Mouse (Mus musculus): ENCODE data around the gene Arpp19.
A peak's percentile ranks its signal among the peaks of the same experiment; 100 is the strongest.

Gene Arpp19

DNA sequence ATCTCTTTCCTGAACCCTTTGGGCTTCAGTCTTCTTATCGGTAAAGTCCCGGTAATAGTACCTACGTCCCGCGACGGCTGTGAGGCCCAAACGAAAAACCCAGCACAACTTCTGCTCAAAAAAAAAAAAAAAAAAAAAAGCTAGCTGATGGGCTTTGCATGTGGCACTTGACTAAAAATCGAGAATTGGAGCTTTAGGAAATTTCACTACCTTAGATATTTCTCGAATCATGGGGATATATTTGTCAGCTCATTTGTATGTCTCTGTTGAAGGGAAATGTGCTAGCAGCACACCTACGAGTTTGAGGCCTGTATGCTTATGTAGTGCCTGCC, 909 bp downstream of the Arpp19 start:
- no peak for DNase-seq (ENCODE audit: low read depth, low spot score)

DNA sequence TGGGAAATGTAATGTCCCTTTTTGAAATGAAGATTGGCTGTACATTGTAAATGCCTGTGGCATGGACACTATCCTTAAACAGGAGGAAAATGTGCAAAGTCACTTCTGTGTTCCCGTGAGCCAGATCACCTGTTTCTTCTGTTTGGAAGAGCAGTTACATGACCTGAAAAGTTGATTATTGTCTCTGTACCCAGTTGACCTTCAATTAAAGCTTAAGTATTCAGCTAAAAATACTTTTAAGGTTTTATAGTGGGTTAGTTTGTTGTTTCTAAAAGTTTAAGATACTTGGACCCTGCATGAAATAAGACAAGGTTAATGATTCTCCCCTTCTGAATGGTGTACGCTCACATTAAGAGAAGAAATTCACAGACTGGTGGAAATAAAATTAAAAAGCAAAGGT, 3.2 kb downstream of the Arpp19 start:
- no peak for DNase-seq (ENCODE audit: low read depth, low spot score)

DNA sequence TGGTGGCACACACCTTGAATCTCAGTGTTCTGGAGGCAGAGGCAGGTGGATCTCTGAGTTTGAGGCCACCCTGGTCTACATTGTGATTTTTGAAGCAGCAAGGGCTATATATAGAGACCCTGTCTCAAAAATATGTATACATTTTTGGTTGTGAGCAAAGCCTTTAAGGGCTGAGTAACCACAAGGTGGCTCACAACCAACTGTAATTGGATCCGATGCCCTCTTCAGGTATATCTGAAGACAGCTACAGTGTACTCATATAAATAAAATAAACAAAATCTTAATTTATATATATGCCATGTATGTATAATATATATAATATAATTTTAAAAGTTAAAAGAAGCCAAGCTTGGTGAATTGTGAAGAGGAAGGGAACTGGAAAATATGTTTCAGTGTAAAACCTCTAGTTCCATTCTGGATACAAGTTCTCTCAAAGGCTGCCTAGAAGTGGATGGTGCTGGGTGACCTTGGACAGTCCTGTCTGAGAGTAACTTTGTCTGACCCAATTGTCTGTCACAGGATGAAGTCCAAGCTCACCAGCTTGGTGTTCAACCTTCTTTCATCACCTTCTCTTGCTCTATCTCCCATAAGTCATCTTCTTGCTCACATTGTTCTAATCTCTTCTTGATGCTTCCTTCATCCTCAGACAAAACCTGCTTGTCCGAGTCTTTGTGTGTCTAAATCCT, 4.6 kb downstream of the Arpp19 start:
- no peak for DNase-seq (ENCODE audit: low read depth, low spot score)

DNA sequence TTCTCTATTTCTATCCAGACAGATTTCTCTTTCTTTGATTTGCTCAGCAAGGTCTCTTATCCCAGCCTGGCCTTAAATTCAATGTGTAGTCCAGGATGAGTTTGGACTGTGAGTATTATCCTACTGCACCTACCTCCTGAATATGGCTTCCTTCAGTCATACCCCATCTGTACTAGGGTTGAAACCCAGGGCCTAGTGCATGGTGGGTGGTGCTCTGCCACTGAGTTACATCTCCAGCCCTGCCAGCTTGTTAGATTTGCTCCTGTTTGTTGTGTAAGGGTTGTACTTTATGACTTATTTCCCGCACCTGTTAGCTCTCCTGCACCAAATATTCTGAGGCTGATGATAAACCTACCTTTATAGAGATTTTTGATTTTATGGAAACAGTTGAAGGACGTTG, 5.8 kb downstream of the Arpp19 start:
- DNase-seq (ENCODE audit: low read depth, low spot score): no peak

DNA sequence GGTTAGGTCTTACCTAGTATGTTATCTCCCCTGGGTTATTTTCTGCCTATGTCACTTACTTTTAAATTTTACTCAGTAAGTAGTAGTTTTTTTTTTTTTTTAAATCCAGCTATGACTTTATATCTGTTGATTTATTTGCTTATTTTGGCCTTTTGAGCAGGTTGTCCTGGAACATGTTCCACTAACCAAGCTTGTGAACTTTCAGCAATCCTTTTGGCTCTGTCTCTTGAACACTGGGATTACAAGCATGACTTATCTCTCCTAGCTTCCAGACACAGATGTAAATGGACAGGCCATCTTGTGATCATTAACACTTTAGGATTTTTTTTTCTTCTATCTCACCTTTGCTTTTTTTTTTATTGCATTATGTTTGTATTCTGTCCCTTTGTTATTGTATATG, 9.7 kb downstream of the Arpp19 start:
- no peak for DNase-seq (ENCODE audit: low read depth, low spot score)

DNA sequence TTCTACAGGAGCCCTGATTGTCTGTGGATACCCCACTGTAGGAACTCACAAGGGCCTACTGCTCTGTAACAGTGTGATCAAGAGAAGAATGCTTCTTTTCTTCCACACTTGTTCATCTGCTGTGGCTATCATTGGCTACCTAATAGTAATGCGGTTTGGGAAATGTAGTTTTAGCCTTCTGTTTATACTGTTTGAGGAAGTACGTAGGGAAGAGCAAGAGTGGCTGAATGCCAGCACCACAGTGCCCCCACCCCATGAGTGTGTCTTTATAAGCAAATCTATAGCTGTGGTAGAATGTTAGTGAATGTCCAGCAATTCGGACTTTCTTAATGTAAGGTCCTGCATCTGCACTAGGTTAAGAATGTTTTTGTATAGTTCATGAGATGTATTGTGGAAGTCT, 11.7 kb downstream of the Arpp19 start:
- no peak for DNase-seq (ENCODE audit: low read depth, low spot score)

DNA sequence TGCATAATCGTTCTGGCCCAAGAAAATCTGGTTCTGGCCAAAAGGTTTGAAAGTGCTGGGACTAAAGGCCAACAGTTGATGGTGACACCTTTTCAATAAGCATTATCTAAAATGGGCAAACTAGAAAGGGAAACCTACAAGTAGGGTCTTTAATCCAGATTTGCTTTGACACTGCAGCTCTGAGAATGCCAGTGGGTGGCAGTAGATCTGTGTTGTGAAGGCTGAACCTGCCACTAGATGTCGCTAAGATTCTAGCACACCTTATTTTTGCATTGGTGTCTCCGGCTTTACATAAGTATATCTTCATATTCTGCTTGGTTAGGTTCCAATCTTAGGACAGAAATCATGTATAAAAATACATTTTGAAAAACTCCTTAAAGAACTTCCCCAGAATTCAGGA, 12.6 kb downstream of the Arpp19 start:
- DNase-seq (ENCODE audit: low read depth, low spot score): no peak

DNA sequence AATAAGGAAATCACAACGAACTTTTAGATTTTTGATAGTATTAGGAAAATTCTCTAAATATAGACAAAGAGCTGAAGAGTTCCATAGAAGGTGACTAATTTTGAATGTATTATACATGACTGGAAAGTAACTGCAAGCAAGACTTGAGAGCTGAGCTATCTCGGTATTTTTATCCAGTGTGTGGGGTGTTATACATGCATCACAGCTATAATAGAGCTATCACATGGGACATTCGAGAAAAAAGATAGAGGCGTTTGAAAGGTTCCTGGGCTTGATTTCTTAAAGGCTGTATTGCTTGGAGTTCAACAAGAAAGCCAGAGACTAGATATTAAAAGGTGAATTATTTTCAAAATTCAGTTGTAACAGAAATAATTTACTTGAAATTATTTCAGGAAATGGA, 14.4 kb downstream of the Arpp19 start:
- no peak for DNase-seq (ENCODE audit: low read depth, low spot score)

DNA sequence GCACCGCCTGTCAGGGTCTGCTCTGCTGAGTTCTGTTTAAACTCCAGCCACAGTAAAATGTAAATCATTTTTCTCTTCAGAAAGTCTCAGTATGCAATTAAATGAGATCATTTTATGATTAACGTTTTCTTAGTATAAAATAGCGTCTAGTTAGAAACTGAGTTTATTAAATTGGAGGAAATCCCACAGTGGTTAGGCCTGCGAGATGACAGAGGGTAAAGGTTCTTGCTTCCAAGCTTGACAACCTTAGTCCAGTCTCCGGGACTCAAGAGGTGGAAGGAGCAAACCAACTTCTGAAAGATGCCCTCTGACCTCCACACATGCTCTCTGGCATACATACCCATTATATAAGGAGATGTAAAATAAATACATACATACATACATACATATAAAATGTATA, 17.6 kb downstream of the Arpp19 start:
- no peak for DNase-seq (ENCODE audit: low read depth, low spot score)

DNA sequence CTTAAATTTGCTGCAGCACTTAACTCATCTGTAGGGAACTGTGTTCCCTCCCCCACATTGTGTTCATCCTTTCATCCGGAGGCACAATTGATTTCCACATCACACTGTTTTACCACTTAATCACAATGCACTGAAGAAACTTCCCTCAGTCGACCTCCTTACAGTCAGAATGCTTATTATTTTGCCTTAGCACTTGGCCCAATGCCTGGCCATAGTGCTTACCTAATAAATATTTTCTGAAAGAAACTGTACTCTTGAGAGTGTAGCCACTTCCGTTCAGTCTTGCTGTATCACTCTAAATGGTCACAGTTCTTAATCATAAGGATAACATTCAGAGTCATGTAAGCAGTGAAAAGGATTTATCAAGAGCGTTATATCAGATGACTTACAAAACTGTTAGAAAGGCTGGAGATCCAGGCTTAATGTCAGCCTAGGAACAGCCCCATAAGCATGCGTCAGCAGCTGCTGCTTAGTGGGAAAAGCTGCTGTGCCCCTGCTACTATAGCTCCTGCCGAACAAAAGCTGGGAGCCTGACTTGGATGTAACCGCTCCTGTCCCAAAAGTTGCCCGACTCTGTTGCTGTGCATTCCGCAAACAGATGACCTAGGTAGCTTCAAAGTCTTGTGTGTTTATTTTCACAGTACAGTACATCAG, 27.4 kb downstream of the Arpp19 start:
- no peak for DNase-seq (ENCODE audit: low read depth, low spot score)

DNA sequence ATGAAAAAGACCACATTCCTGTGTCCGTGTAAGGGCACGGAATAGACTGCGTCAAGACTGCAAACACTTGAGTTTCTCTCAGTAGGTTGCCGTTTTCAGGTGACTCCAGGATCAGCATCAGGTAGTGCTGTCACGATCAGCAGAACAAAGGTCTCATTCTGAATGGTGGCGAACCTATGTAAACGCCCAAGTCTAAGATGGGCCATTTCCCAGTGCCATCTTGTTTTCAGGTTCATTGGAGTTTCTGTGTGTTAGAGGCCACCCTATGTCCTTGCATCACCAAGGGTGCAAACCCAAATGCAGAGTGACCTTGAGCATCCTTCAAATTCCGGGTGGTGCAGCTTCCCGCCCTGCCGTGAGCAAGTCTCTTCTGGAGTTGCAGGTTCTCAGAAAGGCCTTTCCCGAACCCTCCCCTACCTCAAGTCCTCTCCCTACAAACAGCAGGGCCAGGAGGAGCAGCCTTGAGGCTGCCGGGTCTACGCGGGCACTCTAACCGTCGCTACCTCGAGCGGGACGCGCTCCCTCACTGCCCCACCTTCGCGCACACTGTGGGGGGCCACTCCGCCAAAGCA, 33.1 kb downstream of the Arpp19 start, which contains the start of gene Myo5a:
Gene Myo5a, plus strand, starts transcription at position 559 of the 572 bp plus-strand sequence.
- no peak for DNase-seq (ENCODE audit: low read depth, low spot score)

DNA sequence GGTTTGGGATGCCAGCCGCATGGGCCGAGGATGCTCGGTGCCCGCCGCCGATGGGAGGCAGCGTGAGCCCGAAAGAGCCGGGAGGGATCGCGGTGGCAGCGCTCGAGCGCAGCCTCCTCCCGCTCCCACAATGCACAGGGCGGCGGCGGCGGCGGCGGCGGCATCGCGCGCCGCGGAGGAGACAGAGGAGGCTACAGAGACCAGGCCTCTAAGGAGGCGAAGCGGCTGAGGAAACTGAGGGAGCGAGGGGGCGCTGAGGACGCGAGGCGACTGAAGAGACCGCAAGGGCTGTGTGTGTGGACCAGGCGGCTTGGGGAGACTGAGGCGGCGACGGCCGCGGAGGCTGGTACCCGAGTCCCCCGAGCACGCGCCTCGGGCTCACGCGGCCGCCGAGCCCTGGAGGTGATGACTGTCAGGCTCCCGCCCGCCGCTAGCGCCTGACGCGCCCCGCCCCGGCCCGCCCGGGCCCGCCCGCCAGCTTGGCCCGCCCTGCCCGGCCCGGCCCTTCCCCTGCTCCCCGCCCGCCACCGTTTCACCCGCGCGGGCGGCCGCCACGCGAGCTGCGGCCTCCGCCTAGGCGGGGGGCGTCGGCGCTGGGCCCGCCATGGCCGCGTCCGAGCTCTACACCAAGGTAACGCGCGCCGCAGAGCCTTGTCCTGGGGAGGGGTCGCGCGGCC, 33.8 kb downstream of the Arpp19 start:
- peak; percentile 71 for DNase-seq (ENCODE audit: low read depth, low spot score)

DNA sequence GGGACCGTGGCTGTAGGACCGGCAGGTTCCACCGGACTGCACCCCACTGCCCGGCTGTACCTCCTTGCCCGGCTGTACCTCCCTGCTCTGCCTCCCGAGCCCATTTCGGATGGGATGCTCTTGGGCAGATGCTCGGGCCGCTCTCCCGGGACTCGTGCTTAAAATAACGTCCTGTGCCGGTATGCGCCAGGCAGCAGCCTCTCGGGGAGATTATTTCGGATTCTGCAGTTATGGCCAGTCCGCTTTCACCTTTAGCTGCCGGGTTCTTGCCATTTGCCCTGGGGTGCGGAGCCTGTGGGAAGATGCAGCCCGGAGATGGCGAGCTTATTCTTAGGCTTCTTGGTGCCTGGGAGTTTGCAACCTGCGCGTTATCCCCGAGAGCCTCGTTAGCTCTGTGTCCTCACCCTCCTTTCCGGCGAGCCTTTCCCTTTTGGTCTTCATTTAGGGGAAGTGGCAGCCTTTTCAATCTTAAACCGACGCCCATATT, 34.3 kb downstream of the Arpp19 start:
- no peak for DNase-seq (ENCODE audit: low read depth, low spot score)

DNA sequence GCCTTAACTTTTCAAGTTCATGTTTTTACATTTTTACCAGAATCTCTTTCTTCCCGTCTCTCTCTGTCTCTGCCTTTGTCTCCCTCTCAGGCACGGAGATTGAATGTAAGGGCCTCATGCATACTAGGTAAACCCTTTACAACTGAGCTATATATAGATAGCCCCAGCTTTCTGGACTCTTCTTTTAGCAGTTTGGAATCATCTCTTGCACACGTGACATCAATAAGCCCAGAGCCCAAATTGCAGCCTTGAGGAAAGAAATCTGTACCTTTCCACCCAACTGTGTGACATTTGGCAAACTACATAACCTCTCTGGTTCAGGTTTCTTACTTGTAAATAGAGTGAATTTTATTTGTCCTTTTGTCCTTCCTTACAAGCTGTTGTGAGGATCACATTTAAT, 34.9 kb downstream of the Arpp19 start:
- no peak for DNase-seq (ENCODE audit: low read depth, low spot score)

DNA sequence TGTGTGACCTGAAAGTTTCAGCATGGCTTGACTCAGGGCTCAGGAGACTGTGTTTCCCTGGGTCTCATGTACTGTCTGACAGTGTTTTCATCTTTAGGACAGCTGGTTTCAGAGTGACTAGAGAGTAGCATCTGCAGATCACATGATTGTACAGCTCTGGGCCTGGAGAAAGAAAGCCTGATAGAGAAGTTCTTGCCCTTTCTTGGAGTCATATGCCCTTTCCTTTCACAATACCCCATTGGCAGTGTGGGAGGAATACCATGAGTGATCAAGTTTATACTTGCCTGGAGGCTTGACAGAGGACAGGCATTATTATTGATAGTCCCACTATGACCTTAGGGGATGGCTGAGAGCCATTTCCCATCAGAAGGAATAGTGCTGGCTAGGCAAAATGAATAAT, 39.8 kb downstream of the Arpp19 start:
- DNase-seq (ENCODE audit: low read depth, low spot score): no peak

DNA sequence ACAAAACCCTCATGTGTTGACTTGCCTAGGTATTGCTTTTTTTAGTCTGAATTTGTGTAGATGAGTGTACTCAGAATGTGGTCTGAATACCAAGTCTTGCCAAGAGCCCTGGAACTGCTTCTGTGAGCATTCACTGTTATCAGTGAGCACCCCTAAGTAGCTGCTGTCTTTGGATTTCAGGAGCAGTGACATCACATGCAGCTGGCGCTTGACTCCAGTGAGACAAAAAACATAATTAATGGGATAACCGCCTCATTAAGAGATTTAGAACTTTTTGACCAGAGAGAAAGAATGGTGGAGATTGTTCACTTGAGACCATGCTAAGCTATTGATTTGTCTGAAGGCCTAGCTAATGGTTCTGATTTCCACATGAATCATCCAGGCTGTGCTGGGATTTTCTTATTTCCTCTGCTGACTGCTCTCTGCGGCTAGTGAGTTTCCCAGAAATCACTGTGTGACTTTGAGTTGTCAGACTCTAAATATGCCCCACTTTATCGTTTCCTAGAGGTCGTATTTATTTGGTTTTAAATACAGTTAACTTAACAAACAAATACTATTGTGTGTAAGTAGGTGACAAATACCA, 47.9 kb downstream of the Arpp19 start:
- DNase-seq (ENCODE audit: low read depth, low spot score): no peak

DNA sequence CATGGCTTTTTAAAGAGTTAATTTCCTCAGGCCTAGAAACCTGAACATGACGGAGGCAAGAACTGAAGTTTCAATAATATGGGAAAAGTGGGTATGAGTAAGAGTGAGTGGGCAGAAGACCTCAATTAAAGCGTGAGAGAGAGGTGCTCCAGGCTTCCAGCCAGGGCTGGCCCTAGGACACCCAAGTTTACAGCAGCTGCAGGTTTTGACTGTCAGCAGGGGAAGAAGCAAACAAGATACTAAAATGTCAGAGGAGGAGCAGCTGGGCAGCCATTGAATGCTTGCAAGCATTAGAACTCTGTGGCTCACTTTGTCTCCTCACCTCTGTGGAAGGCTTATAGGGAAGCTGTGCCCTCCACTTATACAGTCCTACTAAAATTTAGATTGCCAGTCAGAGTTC, 50.4 kb downstream of the Arpp19 start:
- no peak for DNase-seq (ENCODE audit: low read depth, low spot score)

DNA sequence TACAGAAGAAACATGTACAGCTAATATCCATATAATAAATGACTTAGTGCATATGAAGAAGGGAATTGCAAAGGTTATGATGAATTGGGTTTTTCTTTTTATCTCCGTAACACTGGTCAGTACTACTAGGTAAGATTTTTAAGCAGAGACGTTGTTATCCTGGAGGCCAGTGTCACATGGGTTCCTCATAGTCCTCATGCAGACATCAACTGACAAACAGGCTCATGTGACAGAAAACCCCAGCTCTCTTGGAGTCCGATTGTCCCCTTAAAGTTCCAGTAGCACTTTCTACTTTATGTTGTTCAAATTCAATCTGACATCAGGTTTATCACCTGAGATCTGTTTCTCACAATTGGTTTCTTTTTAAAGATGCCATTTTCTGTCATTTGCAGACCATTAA, 51.9 kb downstream of the Arpp19 start:
- DNase-seq (ENCODE audit: low read depth, low spot score): no peak

DNA sequence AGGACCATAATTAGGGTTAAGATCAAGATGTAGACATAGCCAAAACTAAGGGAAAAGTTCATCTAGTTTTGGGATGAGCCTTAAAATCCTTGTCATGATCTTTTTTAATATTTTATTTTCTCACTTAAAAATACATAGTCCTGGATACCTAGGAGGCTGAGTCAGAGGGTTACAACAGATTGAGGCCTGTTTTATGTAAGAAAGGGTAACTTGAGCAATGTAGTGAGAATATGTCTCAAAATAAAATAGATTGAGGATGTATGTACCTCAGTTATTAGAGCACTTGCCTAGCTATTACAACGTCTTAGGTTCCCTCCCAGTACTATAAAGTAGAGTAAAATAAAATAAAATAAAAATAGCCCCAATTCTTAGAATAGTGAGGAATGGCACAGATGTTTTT, 54.7 kb downstream of the Arpp19 start:
- DNase-seq (ENCODE audit: low read depth, low spot score): no peak

DNA sequence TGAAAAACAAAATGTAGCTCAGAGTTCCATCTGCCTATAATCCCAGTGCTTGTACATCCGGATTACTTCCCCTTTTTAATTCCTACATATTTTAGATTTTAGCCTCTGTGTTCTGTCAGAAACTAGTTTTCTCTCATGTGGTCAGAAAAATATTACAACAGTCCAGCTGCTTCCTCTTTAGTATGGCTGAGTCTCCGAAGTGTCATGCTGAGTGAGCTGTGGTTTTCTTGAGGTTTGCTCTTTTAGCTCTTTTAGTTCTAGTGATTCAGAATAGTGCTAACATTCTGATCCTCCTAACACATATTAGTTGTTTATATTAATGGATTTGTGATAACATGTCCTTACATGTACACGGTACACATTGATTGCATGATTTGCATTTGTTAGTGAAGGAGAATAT, 57.3 kb downstream of the Arpp19 start:
- no peak for DNase-seq (ENCODE audit: low read depth, low spot score)

DNA sequence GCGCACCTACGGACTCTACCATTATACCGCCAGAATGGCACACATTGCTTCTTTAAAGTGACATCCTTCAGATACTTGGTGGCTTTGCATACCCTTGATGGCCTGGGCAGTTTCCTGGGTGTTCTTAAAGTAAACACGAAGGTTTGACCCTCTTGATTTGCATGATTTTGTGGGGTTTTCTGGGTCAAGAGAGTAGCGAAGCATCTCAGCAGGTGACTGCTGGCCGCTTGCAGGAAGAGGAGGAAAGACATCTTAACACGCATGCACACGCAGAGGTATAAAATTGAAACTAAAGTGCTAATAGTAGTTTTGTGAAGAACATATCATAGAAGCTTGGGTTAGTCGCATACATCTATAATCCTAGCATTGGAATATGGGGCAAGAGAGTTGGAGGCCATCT, 61.5 kb downstream of the Arpp19 start:
- DNase-seq (ENCODE audit: low read depth, low spot score): no peak

DNA sequence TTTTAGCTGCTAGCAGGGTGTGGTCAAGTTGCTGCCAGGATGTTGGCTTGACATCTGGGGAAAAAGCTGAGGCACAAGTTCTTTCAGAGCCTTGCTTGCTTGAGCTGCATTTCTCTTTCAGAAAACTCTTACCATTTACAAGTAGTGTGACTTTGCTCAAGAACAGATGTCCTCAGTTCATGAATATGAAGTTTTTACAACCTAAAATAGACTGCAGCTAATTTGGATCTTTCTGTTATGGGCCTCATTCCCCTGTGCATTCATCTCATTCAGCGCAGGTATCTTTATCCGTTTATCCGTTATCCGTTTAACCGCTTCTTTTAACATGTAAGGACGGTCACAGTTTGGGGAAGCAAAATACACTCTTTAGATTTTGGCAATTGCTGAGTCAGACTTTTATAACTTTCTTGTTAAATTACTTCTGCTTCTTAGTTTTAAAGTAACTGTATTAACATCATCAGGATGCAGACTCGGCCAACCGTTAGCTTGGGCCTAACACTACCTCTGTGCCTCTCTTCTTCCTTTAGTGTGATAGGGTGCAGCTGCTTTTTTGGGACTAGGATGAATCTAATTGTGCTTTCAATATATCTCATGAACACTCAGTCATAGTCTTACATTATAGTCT, 62.9 kb downstream of the Arpp19 start:
- DNase-seq (ENCODE audit: low read depth, low spot score): peak; percentile 14

All from brain, embryonic 18.5 days (tissue).